Mouse (Mus musculus) heart, embryonic 13.5 days (tissue): ENCODE results near the gene Col7a1. TPM values are rescaled to one million over a fixed set of nuclear protein-coding genes. Genes with fewer than 3 reads are reported as not detected.

Source experiments
- ATAC-seq: fragments of 200-750 bp; cut with Nextera tagmentation; 2 replicates; pipeline ENCODE4 v1.8.0; 2017; ENCODE audit warnings: moderate TSS enrichment; ENCODE audit not compliant: insufficient number of reproducible peaks, low FRiP score, low TSS enrichment; ENCODE audit errors: extremely low read depth
- H3K27ac ChIP-seq: fragments of 300-500 bp; sonication (generic); replicated peaks from 2 replicates; pipeline ENCODE4 v1.5.1; 2015; ENCODE audit warnings: moderate library complexity, mild to moderate bottlenecking, inconsistent platforms
- H3K27me3 ChIP-seq: fragments of 300-500 bp; sonication (generic); replicated peaks from 2 replicates; pipeline ENCODE4 v1.6.1; 2015; ENCODE audit warnings: mild to moderate bottlenecking, inconsistent platforms
- H3K36me3 ChIP-seq: fragments of 300-500 bp; sonication (generic); 2 replicates; pipeline ENCODE4 v1.6.1; 2015; ENCODE audit warnings: mild to moderate bottlenecking, inconsistent platforms
- H3K4me1 ChIP-seq: fragments of 300-500 bp; sonication (generic); 2 replicates; pipeline ENCODE4 v1.6.1; 2015; ENCODE audit warnings: inconsistent platforms
- H3K4me2 ChIP-seq: fragments of 300-500 bp; sonication (generic); 2 replicates; pipeline ENCODE4 v1.6.1; 2015; ENCODE audit warnings: inconsistent platforms, mild to moderate bottlenecking, moderate library complexity
- H3K4me3 ChIP-seq: fragments of 300-500 bp; sonication (generic); 2 replicates; pipeline ENCODE4 v1.5.1; 2015; ENCODE audit warnings: moderate library complexity, mild to moderate bottlenecking, inconsistent platforms
- H3K9ac ChIP-seq: fragments of 300-500 bp; sonication (generic); 2 replicates; pipeline ENCODE4 v1.6.1; 2015; ENCODE audit warnings: inconsistent platforms, mild to moderate bottlenecking, moderate library complexity
- H3K9me3 ChIP-seq: fragments of 300-500 bp; sonication (generic); 2 replicates; pipeline ENCODE4 v1.6.1; 2016; ENCODE audit warnings: inconsistent platforms
- WGBS: fragments of 180-500 bp; shearing (Covaris S2); methylation state at CpG from one replicate; pipeline ENCODE4 v1.1.7; 2015; ENCODE audit warnings: mixed read lengths; 5-methylcytosine and 5-hydroxymethylcytosine counted together
- polyA plus RNA-seq: library from polyadenylated mRNA; unstranded; fragments of >200 nt; fragmentation: Nextera tagmentation; extraction: Ambion mirVana; gene quantifications from 2 replicates; pipeline ENCODE4 v1.2.1, GENCODE M21; 2015

The Col7a1 gene
- polyA plus RNA-seq, 1 experiment from 2014 or later = 1.3 TPM

DNA sequence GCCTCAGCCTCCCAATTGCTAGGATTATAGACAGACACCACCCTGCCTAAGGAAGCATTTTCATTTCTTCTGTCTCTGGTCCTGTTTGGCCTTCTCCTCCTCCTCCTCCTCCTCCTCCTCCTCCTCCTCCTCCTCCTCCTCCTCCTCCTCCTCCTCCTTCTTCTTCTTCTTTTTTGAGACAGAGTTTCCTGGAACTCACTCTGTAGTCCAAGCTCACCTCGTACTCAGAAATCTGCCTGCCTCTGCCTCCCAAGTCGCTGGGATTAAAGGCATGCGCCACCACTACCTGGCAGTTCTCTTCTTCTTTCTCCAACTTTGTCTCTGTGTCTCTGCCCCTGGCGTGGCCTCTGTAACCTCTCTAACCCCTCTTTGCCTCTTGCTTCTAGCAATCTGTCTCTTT lies 32.3 kb downstream of the Col7a1 start, which contains the start of gene Ucn2:
Gene Ucn2 (plus strand): TSS at position 301 of the 400 bp plus-strand sequence.
- H3K9me3 ChIP-seq = no peaks in the 10 kb centered on the region
- WGBS = 80% methylated on average over 4 of the region's 4 CpGs

GRCm38 (mm10) chr9:108987704-108988350 lies 34.4 kb downstream of the Col7a1 start:
- Histone ChIP-seq H3K9ac (peak overlapping the region; percentile 54; the same call in 1 of the 2 replicates), H3K27ac (no peak overlapping the region), H3K9me3 (no peaks in the 10 kb centered on the region), H3K27me3 (no peaks in the 10 kb centered on the region), H3K4me3 (peak overlapping the region; percentile 36), H3K4me1 (peaks cover 45% of the 10 kb centered on the region), H3K4me2 (peak overlapping the region; percentile 64), H3K36me3 (no peaks in the 10 kb centered on the region)
- 17% methylated on average over 15 of the region's 15 CpGs for WGBS
- ATAC-seq = no peak

More for the DNA sequence above, 32.3 kb downstream of the Col7a1 start, which contains the start of gene Ucn2:
- Histone ChIP-seq H3K27me3 (no peaks in the 10 kb centered on the region), H3K27ac (no peak within 1 kb of the TSS), H3K4me1 (peaks cover 32% of the 10 kb centered on the region), H3K9ac (no peak within 1 kb of the TSS), H3K36me3 (no peaks in the 10 kb centered on the region), H3K4me2 (no peak within 1 kb of the TSS), H3K4me3 (no peak within 1 kb of the TSS)
- no peak for ATAC-seq

GRCm38 (mm10) chr9:108989802-108990461 lies 36.5 kb downstream of the Col7a1 start:
- ATAC-seq = no peak
- peak overlapping the region; percentile 5; the same call in 1 of the 2 replicates for H3K4me2 ChIP-seq
- H3K4me3 ChIP-seq = no peak overlapping the region
- no peaks in the 10 kb centered on the region for H3K27me3 ChIP-seq
- H3K4me1 ChIP-seq = peaks cover 50% of the 10 kb centered on the region
- peak overlapping the region; percentile 89 for H3K27ac ChIP-seq
- H3K36me3 ChIP-seq = no peaks in the 10 kb centered on the region
- H3K9ac ChIP-seq = no peak overlapping the region
- H3K9me3 ChIP-seq = no peaks in the 10 kb centered on the region
- WGBS = 72% methylated on average over 4 of the region's 4 CpGs

- no peaks in the 10 kb centered on the region for H3K27me3 ChIP-seq
- WGBS = 82% methylated on average over 7 of the region's 7 CpGs
Observed at GRCm38 (mm10) chr9:108990462-108990820, 37.1 kb downstream of the Col7a1 start.

DNA sequence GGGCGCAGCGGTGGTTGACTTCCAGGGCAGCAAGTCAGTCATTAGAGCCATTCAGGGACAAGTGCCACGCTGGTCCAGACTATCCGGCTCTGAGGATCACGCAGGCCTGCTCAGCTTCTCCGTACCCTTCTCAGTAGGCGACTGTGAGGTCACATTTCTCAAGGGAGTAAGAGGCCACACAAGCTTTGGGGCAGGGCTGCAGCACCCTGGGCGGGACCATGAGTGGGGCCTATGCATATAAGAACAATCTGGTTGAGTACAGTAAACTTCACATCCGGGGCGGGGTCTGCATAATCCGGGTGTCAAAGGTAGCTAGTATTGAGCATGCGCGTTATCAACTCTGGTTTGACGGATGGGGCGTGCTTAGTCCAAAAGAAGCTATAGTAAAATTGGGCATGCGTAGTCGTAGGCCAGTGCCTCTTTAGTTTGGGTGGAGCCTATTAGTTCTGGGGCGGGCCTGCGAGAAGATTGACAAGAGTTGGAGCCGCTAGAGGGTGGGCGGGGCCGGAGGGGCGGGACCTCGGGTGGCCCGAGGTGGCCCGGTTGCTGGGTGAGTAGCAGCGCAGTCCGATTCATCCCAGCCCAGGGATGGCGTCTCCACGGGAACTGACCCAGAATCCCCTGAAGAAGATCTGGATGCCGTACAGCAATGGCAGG lies 38.2 kb downstream of the Col7a1 start, which contains the start of gene Pfkfb4:
Gene Pfkfb4 (plus strand): TSS at position 351 of the 657 bp plus-strand sequence.
- 1% methylated on average over 30 of the region's 31 CpGs for WGBS
- H3K4me3 ChIP-seq = peak within 1 kb of the TSS; percentile 64
- H3K36me3 ChIP-seq = no peaks in the 10 kb centered on the region
- H3K9me3 ChIP-seq = no peaks in the 10 kb centered on the region
- H3K4me1 ChIP-seq = peaks cover 52% of the 10 kb centered on the region
- peak within 1 kb of the TSS; percentile 88 for H3K4me2 ChIP-seq
- H3K27me3 ChIP-seq = no peaks in the 10 kb centered on the region
- H3K27ac ChIP-seq = peak within 1 kb of the TSS; percentile 89
- H3K9ac ChIP-seq = peak within 1 kb of the TSS; percentile 84
- peak; percentile 89 for ATAC-seq

More at GRCm38 (mm10) chr9:108990462-108990820, 37.1 kb downstream of the Col7a1 start:
- ATAC-seq = no peak
- no peaks in the 10 kb centered on the region for H3K9me3 ChIP-seq
- H3K4me3 ChIP-seq = no peak overlapping the region
- H3K4me1 ChIP-seq = peaks cover 52% of the 10 kb centered on the region
- H3K27ac ChIP-seq = peak overlapping the region; percentile 89
- H3K36me3 ChIP-seq = no peaks in the 10 kb centered on the region
- H3K9ac ChIP-seq = no peak overlapping the region
- H3K4me2 ChIP-seq = no peak overlapping the region

- Histone ChIP-seq H3K36me3 (no peaks in the 10 kb centered on the region), H3K9me3 (no peaks in the 10 kb centered on the region), H3K4me1 (peaks cover 52% of the 10 kb centered on the region), H3K9ac (peak overlapping the region; percentile 84), H3K27ac (0 out of 2 replicates have a peak overlapping the region, but pooled peaks have one; percentile 33), H3K4me3 (peak overlapping the region; percentile 64), H3K4me2 (peak overlapping the region; percentile 88), H3K27me3 (no peaks in the 10 kb centered on the region)
- peak; percentile 1; the same call in 1 of the 2 replicates for ATAC-seq
- WGBS = 13% methylated on average over 18 of the region's 18 CpGs
Observed at GRCm38 (mm10) chr9:108992085-108992469, 38.7 kb downstream of the Col7a1 start.

- Histone ChIP-seq H3K4me1 (peaks cover 49% of the 10 kb centered on the region), H3K27ac (no peak overlapping the region), H3K9ac (no peak overlapping the region), H3K9me3 (no peaks in the 10 kb centered on the region), H3K4me2 (peak overlapping the region; percentile 88), H3K36me3 (no peaks in the 10 kb centered on the region), H3K4me3 (peak overlapping the region; percentile 64), H3K27me3 (no peaks in the 10 kb centered on the region)
- ATAC-seq = no peak
- 56% methylated on average over 9 of the region's 9 CpGs for WGBS
Observed at GRCm38 (mm10) chr9:108992620-108993361, 39.4 kb downstream of the Col7a1 start.

- no peak overlapping the region for H3K9ac ChIP-seq
- H3K27ac ChIP-seq = no peak overlapping the region
- no peaks in the 10 kb centered on the region for H3K27me3 ChIP-seq
- no peaks in the 10 kb centered on the region for H3K36me3 ChIP-seq
- 64% methylated on average over 9 of the region's 9 CpGs for WGBS
- no peaks in the 10 kb centered on the region for H3K9me3 ChIP-seq
- H3K4me2 ChIP-seq = no peak overlapping the region
- peaks cover 18% of the 10 kb centered on the region for H3K4me1 ChIP-seq
- ATAC-seq = no peak
- H3K4me3 ChIP-seq = no peak overlapping the region
Observed at GRCm38 (mm10) chr9:108996411-108996810, 43.0 kb downstream of the Col7a1 start.

- no peak for ATAC-seq
- H3K27me3 ChIP-seq = no peaks in the 10 kb centered on the region
- no peak overlapping the region for H3K4me3 ChIP-seq
- no peak overlapping the region for H3K4me2 ChIP-seq
- H3K4me1 ChIP-seq = peaks cover 6% of the 10 kb centered on the region; the same call in 1 of the 2 replicates
- no peaks in the 10 kb centered on the region for H3K9me3 ChIP-seq
- no peak overlapping the region for H3K9ac ChIP-seq
- 72% methylated on average over 19 of the region's 19 CpGs for WGBS
- H3K36me3 ChIP-seq = no peaks in the 10 kb centered on the region
- no peak overlapping the region for H3K27ac ChIP-seq
Observed at GRCm38 (mm10) chr9:108998287-108999166, 45.1 kb downstream of the Col7a1 start.

GRCm38 (mm10) chr9:108999167-108999526 lies 45.8 kb downstream of the Col7a1 start:
- ATAC-seq = no peak
- WGBS = 68% methylated on average over 4 of the region's 4 CpGs
- no peak overlapping the region for H3K9ac ChIP-seq
- no peak overlapping the region for H3K4me2 ChIP-seq
- peaks cover 6% of the 10 kb centered on the region; the same call in 1 of the 2 replicates for H3K4me1 ChIP-seq
- no peaks in the 10 kb centered on the region for H3K9me3 ChIP-seq
- no peak overlapping the region for H3K27ac ChIP-seq
- no peaks in the 10 kb centered on the region for H3K27me3 ChIP-seq
- no peaks in the 10 kb centered on the region for H3K36me3 ChIP-seq
- no peak overlapping the region for H3K4me3 ChIP-seq
